Mouse (Mus musculus): ENCODE measurements at regions not wholly inside any gene's neighbourhood (a gene's known extent, or its start where the extent isn't known, plus 50 kb on each side); places are given as distances from the start of the nearest gene placed in this dataset.

DNA sequence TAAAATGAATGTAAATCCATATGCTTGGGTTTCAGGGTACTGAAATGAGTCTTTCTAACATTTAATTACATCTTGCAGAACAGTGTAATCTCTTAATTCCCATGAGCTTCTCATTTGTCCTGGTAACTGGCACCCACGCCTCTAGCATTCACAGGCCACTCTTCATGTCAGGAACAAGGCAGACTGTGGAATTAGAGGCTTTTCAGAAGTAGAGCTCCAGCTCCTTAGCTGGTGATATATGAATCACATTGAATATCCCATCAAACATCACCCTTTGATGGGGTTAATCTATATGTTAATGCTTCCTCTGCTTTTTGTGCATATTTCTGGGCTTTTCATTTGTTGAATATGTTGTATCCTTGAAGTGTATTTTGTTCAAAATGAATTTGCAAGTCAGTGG, 329.7 kb downstream of the Pcdh10 start:
- no peak for TF ChIP-seq CTCF (conservative IDR thresholded peaks at IDR 0.05; ENCODE audit: low read length)
- no peak for TF ChIP-seq NANOG (IDR thresholded peaks at IDR 0.05; ENCODE audit: borderline replicate concordance, low read length)
- TF ChIP-seq POU5F1 (IDR thresholded peaks at IDR 0.05; ENCODE audit: borderline replicate concordance, low read length), result no peak
